Mouse (Mus musculus) right cerebral cortex, adult 18-20 months (tissue): ENCODE results near the gene Ttll1.

ENCODE experiments used
- DNase-seq: peaks from one replicate; pipeline ENCODE4 v3.0.0; 2022; ENCODE audit warnings: mixed read lengths

Gene Ttll1

DNA sequence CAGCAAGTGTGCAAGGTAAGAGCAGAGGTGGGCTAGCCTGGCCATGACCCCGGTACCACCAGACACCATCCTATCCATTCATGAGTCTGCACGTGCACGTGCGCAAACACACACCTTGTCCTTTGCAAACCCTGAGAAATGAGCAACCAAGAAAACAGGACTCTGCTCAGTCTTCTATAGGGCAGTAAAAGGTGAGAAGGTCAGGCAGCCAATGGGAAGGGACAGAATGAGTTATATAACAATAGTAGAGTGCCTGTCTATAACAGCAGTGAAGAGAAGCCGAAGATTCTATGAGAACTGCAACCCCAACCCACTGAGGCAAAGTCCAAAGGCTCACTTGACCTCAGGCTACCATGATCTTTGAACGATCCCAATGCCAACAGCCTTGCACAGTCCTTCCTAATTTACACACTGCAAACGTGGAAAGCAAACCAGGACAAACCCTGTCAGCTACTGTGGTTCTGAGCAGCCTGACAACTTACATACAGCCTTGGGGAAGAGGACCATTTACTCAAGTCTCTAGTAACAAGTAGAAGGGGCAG lies 58.4 kb downstream of the Ttll1 start:
- DNase-seq = no peak

DNA sequence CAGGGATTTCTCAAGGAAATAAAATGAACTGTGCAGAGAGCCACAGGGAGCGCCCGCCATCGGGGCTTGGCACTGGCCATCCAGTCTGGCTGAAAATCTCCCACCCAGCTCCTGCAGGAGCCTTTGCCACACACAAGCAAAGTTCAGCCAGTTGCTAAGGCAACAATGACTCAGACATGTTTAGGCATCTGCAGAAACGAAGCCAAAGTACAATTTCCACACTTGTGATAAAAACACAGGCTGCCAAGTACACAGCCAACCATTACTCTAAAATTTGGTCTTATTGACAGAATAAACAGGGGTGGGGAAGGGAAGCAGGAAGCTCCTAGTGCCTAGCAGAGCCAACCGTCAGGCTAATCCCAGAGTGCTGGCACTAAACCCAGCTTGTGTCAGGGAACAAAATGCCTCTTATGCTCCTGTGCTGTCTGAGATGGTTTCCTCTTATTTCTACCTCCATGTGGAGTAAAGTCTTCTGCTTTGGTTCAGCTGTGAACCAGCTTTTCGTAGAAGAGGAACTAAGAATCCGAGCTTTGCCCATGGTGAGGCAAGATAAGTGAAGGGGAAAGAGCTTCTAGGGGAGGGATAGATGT lies 59.0 kb downstream of the Ttll1 start:
- DNase-seq = peak; percentile 29

DNA sequence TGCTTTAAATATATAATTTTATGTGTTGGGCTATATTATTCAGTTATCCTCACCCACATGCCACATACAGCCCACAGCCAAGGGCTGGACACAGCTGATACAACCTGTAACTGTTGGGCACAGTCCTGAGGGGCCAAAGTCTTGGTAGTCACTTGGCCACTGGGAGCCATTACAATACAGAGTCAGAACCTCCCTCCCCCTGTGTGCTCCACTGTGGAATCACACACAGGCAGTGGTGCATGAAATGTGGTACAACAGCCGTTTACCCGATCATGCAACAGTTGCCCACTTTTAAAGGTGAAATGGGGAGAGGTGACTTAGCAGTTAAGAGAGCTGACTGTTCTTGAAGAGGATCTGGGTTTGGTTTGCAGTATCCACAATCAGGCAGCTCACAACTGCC lies 60.7 kb downstream of the Ttll1 start:
- no peak for DNase-seq

DNA sequence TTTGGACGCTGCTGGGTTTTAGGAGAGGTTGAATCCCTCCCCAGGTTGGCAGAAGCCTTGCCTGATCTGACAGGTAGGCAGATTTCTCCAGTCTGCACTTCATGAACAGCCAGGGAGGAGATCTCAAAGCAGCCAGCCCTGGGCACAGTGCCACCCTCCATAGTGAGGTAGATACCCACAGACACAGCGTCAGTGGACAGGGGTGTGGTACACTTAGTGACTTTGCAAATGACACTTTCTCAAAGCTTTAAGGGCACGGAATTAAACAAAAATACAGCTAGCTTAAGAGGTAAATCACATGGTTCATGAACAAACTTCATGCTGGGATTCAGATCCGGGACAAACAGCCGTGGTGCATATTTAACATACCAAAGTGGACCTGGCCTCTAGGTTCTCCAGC lies 62.0 kb downstream of the Ttll1 start:
- DNase-seq = no peak

DNA sequence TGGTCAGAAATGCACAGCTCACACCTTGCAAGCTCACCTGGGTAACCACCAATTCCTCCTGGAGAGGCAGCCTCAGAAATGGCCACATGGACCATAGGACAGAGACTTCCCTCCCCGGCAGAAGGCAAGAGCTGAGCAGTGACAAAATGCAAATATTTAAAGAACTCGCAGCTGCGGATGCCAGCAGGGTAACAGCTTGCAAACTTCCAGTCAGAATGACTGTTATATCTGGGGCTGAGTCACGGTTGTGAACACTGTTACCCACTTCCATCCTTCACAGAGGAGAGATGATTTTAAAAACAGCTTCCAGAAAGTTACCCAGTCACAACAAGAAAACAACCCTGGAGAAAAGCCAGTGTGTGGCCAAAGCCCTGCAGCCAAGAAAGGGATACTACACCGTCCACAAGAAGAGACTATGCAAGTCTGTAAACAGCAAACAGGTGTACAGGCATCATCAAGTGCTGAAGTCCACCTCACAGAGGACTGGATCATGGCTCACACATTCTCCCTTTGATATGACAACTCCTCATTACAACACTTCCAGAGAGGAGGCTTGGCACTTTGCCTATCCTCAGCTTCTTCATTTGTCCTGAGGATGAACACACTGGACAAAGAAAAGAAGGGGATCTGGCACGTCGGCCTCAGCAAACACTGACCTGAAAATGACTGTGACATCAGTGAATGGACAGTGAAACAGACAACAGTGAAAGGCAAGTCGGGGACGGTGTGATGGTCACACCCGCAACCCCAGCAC lies 62.7 kb downstream of the Ttll1 start:
- DNase-seq = peak; percentile 78

DNA sequence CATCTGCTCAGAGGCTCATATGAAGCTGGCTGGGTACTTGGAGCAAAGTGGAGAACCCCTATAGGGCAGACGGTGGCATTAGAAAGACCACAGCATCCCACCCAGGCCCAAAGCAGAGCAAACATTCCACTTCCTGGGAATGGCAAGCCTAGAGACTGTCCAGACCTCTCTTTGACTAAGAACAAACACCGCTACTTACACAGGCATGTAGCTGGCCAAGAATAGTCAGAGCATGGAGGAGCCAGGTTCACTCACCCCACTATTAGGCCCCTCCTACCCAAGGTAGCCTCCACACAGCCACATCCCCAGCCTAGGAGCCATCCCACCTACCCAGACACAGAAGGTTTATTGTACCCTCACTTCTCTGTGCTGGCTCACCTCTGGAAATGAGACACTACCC lies 64.8 kb downstream of the Ttll1 start:
- no peak for DNase-seq

DNA sequence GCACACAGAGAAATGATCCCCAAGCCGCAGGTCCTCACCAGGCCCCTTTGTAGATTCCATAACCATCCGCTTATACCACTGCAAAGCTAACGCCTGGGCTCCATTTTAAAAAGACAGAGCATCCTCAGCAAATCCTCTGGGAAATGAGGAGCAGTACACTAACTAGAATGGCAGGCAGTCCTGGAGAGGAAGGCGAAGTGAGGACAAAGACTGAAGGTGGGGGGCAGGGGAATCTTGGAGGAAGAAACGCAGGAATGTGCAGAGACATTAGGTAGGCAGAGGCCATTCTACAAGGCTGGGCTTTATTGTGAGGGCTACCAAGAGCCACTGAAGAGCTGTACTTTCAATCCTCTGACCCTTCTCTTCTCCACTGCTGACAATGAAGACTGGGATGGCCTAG lies 65.3 kb downstream of the Ttll1 start:
- no peak for DNase-seq

DNA sequence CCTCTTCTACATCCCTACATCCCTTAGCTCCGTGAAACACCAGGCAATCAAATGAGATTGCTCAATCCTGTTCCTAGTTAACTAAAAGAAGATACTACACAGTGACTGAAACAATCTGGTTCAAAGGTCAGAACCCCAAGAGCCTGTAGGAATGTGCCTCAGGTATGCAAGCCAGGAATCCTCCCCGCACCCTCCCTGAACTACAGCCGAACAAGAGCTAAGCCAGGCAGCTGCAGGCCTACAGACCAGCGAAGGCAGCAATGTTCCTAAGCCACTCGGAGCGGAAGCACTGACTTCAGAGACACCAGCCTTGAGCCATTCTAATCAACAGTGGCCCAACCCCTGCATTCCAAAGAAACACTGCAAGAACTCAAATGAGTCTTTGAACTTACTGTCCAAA lies 66.3 kb downstream of the Ttll1 start:
- DNase-seq = no peak

DNA sequence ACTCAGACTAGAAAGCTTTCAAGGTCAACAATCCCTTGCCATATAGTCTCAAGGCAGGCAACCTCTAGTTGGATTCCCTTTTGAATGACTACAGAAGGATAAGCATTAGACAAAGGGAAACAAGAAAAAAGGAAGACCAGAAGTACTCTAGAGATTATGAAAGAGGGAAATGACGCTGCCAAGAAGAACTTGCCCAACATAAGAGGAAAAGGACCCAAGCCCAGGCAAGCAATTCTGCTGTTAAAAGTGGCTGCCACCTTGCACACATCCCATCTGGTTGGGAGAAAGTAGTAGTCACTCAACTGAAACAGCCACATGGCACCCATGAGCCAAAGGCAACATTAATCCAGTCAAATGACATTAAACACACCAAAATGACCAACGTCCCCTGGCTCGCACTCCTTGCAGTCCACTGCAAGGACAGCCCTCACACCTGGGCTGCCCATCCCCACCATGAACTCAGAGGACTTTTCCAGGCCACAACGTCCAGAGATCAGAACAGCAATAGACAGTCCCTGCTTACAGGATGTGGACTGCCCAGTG lies 68.1 kb downstream of the Ttll1 start:
- no peak for DNase-seq

DNA sequence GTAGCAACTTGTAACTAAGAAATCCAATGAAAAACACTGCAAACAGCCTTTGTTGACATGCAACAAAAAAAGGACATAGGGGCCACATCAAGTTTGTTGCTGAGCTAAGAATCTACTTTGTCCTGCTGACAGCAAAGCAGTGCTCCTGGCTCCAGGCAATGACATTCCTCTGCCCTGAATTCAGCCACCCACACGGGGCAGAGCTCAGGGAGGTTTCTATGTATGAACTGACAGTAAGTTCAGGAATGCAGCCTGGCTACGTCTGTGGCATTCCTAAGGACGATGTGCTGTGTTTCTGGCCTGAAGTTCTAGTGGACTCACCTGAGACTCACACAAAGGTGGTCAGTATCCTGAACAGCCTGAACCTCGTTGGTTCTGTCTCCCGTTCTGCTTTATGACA lies 70.0 kb downstream of the Ttll1 start:
- no peak for DNase-seq

DNA sequence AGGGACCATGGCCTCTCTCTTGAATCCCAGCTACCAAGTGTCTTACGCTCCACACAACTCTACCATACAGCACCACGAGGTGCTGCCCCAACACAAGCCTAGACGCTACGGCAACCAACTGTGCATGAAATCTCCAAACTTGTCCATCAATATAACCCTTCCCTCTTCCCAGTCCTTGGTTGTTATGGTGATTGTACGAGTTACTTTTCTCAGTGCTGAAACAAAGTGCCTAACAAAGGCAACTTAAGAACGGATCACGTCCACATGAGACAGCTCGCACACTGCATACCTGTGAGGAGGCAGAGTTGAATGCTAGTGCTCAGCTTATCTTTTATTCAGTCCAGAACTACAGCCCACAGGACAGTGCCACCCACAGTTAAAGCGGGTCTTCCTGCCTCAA lies 74.2 kb downstream of the Ttll1 start:
- no peak for DNase-seq

DNA sequence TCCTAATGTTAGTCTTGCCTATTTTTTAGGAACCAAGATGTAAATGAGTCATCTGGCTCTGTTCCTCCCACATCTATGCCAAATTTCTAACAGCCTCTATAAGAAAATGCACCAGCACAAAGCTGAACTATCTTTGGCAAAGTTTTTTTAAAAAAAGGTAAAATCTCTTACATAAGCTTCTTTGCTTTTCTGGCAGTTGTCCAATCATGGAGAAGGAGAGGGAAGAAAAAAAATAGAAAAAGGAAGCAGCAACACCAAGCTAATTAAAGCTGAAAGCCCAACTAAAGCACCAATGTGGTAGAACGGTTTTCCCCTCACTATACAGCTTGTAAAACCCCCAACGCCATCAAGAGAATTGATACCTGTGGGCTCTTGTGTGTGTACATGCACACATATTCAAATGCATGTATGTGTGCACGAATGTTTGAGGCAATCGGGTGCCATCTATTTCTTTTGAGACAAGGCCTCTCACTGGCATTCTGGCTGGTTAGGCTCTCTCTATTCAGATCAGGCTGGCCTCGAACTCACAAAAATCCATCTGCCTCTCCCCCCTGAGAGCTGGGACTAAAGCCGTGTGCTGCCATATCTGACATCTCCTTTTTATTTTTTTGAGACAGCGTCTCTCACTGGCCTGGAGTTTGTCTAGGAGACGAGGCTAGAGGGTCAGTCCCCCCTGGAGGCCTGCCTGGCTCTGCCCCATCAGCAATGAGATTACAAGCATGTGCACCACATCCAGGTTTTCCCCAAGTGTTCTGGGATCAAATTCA lies 75.2 kb downstream of the Ttll1 start:
- DNase-seq = peak; percentile 60

DNA sequence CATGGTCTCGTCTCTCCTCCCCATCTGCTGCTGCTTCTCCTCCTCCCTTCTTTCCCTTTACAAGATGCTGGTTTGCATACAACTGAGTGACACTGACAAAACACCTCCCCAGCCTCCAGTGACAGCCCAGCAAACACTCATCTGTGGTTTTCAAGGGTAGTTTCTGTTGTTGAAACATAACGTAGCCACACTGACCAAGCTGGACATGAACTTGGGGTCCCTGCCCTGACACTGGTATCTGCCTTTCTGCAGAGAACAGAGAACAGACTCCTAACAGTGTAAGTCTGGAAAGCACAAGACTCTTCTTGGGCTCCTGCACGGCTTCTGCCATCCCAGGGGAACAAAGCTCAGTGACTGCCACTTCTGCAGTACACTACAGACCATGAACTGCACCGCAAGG lies 76.0 kb downstream of the Ttll1 start:
- no peak for DNase-seq
